Mouse (Mus musculus) kidney, adult 11 months (tissue): Measurements from ENCODE around the gene Dytn.
"Not testable (repeated sequence)": the region's sequence is repeated elsewhere in the genome, so short reads cannot be mapped to it uniquely, and the experiment has no call there.

Source experiments
- DNase-seq: peaks from one replicate; pipeline ENCODE4 v3.0.0; 2022

The Dytn gene

DNA sequence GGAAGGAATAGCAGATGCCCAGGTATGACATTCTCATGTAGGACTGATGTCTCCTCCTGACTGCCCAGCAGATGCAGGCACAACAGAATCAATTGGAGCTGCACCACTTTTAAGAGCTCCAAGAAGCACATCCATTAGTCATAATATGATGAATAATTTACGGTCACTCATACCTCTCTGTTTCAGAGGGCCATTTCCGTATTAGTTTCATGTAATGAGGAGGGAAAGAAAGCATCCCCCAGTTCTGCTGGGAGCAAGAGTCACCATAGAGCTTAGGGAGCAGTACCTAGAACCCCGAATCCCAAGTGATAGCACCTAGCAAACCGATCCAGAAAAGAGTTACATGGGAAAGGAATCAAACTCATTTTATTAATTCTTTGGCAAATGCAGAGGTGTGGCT is at the start of gene Dytn:
Gene Dytn, minus strand, starts transcription at position 101 of the 400 bp plus-strand sequence.
- no peak for DNase-seq

DNA sequence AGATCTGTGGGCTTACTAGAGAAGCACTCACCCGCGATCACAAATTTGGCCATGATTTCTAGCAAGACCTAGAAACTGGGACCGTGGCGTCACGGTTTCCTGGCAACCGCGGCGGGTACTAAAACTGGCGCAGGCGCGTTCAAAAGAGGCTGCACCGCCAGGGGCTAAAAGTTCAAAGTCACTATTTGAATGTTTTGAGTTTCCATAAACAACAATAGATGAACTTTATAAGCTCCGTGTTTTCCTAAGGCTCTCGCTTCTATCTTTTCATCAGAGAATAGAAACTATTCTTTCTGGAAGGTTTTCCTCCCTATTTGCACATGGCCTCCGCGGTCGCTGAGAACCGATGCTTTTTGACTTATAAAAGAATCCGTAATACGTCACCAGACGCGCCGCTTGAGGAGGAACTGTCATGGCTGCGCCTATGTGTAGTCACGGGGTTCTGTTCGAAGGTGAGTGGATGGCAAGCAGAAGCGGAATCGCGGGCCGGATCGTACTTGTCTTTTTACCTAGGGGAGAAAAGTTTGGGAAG is 43.6 kb upstream of the Dytn start, which contains the start of the genes Mdh1b and Fastkd2:
Gene Mdh1b, minus strand, starts transcription at position 79 of the 532 bp plus-strand sequence.
Gene Fastkd2, plus strand, starts transcription at position 375 of the 532 bp plus-strand sequence.
- DNase-seq: peak; percentile 89

DNA sequence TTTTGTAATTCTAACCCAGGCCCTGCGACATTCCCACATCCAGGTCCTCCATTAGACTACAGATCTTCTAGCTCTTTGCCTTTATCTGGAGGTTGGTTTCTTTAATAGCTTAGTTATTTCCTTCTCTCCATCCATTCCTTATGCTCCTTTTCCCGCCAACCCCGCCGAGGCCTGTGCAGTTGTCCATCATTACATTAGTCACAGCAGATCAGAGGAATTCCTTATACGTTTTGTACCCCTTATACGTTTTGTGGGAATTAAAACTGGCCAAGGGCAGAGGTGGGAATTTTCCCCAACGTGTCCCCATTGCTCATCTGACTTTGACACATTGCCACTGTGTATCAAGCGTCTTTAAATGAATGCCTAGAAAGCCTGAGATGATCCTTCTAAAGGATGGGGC is 43.1 kb upstream of the Dytn start:
- DNase-seq: no peak

DNA sequence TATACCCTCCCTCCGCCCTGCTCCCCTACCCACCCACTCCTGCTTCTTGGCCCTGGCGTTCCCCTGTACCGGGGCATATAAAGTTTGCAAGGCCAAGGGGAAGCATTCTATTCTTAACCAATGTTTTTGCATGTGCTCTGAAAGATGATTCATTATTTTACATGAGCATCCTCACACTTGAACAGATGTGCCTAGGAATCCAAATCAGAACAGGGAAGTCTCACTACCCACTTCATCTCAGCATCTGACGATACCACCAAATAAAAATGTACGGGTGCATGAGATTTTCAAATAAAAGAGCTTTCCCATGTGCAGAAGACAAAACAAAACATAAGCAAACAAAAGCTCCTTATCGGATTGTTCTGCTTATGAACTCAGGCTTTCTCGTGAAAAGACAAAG is 33.4 kb upstream of the Dytn start:
- no peak for DNase-seq

DNA sequence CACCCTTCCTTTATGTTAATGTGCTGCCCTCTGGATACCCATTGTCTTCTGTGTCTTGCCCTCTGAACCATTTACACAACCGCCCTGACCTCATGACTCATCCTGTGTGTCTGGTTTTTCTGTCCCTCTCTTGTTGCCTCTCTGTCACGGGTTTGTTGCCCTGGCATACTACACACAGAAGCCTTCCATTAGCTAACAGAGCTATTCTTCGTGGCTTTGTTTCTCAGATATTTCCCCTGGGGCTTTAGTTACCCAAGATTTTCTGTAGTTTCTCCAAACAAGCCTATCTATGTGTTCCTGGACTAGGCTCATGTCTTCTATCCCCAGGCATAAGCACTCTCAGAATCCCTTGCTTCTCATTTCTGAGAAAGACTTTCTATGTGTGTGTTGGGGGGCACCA is 22.1 kb upstream of the Dytn start:
- no peak for DNase-seq

DNA sequence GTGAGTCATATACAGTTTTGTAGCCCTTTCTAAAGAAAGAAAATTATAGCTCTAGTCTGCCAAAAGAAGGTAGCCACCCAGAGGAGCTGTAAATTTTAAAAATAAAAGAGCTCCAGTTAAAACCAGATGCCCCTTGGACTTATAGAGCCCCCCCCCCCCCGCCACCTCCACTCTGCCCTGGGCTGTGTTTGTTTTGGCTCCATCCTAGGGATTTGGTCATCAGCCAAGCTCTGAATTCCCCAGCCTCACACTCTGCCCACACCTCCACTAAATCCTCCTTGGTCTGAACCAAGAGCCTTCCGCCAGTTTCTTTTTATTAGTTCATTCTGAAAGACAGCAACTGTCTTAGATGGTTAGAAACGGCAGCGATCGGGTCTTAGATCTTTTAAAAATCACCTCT is 19.0 kb upstream of the Dytn start:
- DNase-seq: no peak

DNA sequence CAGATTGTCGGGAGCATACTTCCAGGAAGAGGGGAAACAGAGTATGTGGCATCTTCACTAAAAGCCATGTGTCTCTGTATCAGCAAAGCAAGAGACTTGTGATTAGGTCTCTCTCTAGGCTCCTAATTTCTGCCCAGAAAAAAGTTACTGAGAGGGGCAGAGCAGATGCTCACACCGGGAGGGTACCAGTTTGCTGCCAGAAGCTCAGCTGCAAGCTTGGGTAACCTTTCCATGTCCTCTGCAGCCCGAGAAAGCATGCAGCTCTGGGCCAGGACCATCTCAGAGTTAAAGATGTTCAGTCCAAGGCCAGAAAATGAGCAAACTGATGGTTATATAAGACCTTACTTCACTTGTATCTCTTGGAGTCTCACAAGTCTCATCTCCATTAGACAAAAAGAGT is 10.1 kb upstream of the Dytn start:
- no peak for DNase-seq

DNA sequence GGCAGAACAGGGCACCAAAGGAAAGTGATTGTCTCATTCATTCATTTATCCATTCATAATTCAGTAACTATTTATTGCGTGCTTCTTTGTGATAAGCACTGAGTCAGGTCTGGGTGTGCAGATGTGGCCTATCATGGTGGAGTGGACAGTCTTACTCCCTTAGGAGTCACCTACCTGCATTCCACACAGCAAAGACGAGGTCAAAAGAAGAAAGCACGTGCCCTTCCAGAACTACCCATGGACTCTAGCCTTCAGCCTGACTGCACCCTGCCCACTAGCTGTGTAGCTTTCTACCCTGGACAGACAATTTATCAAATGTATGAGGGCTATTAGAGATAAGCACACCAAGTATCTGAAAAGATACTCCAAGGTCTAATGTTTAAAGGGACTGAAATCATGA is 10.8 kb downstream of the Dytn start:
- DNase-seq: no peak

DNA sequence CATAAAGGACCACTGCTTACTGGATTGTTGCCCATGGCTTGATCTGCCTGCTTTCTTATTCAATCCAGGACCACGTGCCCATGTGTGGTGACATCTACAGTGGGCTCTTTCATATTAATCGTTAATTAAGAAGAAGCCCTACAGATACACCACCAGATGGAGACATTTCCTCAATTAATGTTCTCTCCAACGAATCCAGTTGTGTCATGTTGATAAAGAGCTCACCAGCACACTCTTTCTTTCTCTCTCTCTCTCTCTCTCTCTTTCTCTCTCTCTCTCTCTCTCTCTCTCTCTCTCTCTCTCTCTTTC is 17.9 kb downstream of the Dytn start:
- no peak for DNase-seq

DNA sequence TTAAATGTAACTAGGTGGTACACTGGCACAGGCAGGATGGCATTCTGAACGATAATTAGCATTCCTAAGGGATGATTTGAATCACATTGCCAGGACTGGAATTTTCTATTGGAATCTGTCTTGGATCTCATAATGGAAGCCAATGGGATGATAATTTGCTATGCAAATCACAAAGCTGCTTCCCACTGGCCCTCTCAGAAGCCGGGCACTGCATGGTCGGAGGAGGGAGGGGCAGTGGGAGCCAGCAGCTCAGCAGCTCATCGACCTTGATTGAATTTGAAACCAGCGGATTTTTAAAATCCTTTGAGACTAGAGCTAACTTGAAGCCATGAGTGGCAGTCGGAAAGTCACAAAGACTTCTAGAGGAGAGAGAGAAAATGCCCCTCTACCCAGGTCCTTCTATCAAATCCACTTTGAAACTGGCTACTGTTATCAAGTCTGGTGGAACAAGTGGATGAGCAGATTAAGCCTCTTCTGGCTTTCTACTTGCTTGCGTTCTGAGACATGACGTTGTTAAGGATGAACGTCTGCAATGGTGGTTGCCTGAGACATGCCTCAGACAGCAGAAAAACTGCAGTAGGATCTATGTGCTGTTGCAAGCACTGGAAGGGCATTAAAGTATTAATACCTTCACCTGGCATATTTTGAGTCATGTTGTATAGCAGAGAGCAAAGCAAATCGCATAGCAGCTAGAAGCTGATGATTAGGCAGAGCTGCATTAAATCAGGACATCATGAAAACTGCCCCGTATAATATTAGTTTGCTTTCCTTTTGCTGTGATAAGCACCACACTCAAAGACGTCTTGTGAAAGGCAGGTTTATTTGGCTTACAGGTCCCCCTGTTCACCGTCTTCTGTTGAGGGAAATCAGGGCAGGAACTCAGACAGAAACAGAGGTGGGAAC is 18.5 kb downstream of the Dytn start:
- no peak for DNase-seq

DNA sequence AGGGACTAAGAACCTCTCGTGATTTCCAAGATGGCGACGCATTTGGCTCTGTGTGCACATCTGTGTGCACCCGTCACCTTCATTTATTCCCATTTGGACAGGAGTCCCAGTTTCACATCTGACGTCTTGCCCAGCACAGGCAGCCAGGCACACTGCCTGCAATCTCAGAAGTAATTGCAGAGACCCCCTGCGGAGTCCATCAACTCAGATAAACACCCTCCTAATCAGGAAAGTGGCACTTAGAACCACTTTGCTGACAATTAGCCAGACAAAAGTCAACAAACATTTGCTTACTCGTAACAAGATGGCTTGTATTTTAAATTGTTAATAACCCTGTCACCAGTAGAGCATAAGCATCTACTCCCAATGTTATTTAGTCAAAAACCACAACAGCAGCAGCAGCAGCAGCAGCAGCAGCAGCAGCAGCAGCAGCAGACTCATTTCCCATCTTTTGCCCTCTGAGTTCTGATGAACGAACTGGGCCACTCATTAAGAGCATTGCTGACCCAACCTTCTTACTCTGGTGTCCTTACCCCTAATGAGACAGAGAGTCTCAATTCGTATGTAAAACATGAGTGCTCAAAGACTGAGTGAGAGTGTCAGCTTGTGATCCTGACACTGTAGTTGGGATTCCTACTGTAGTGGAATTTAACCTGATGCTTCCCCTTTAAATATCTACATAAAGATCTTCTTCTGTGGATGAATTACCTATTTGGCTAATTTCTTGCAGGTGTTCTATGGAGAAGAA is 19.4 kb downstream of the Dytn start:
- no peak for DNase-seq

DNA sequence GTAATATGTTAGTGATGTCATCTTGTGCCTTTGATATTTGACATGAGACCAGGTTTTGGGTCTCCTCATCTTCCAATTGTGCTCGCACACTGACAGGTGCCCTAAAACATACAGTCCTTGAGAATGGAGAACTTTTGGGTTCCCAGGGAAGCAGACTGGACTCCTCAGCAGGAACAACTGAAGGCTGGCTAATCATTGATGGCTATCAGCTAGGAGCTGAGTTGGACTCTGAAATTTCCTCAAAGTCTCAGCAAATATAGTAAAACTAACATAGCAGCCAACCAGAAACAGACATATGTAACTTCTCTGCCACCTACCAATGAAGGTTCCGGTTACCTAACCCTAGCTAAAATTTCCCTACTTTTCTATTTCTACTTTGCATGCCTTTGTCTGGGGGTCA is 20.6 kb downstream of the Dytn start:
- DNase-seq: no peak

DNA sequence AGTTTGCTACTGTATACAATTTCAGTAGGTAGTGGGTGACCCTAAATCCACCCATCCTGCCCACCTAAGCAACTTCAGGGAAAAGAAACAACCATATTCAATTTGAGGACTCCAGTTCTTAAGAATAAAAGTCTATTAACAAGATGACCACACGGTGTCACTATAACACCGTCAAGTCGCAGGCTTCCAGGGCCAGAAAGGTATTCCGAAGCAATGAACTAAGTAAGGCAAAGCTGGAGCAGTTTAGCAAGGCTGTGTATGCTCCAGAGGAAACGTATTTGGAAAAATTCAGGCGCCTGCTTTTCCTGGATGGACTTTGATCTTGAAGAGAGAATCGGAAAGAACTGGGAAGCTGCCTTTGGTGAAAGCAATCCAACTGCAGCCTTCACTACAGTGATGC is 27.1 kb downstream of the Dytn start:
- no peak for DNase-seq

DNA sequence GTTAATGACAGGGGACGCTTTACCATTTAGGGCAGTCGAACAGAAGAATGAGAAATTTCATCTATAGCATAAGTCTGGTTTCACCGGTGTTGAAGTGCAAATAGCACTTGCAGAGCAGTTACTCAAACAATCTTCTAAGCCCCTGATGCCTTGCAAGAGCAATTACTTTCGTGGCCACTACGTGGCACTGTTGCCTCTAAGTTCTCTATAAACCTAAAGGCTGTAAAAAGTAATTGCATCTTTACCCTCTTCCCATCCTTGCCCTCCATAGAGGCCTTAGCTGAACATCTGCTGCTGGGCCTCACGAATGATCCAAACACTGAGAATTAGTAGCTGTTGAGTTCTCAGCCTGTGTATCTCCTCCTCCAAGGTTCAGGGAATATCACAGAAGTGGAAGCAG is 28.7 kb downstream of the Dytn start:
- peak; percentile 11 for DNase-seq

DNA sequence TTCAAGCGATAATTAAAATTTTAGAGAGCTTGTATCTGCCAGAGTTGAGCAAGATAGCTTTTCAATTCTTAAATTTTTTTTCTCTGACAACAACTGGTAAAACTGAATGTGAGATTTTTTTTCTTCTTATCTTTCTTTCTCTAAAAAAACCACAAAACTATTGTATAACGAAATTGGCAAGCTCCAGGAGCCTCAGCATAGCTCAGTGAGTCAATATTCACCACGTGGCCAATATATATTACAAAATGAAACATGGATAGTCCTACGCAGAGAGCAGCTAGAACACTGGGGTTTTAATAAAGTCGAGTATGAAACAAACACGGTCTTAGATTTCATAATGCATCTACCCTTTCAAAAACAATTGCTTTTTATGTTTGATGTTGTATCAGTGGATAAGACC is 46.8 kb downstream of the Dytn start:
- no peak for DNase-seq

DNA sequence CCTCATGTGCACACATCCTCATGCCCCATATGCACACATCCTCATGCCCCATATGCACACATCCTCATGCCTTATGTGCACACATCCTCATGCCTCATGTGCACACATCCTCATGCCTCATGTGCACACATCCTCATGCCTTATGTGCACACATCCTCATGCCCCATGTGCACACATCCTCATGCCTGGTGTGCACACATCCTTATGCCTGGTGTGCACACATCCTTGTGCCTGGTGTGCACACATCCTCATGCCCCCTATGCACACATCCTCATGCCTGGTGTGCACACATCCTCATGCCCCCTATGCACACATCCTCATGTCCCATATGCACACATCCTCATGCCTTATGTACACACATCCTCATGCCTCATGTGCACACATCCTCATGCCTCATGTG is 56.3 kb downstream of the Dytn start:
- DNase-seq: not testable (repeated sequence)

DNA sequence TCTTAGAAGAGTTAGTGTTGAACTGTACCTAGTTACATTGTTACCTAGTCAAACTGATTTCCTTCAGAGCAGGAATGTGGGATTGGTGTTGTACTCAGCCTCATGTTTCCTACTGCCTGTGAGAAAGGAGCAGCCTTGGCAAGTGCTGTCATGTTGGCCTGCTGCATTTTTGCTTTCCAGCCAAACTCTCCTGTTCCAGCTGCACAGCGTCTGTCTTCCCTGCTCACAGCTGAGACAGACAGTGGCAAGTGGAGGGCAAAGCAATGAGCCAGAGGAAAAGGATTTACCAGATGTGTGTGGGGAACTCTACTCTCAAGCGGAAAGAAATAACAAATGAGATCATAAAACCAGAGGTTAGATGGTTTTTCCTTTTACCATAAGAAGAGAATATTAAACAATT is 58.5 kb downstream of the Dytn start:
- no peak for DNase-seq

DNA sequence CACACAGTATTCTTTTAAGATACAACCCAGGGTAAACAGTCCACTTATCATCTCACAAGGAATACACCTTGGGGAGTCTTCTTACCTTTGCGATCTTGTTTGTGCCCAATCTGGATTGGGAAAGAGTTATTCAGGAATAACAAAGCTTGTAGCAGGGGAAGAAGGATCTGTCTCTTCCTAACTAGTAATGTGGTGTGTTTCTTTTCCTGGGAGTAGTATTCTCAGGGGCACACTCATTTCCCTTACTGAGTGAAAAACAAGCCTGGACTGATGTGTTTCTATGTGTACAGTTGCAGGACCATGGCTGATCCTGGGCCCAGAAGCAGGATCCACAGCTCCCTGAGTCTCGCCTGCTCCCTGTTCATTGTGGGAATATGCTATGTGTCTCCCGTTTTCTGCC is 71.1 kb downstream of the Dytn start, which contains the start of gene Gm39653:
Gene Gm39653, plus strand, starts transcription at position 301 of the 400 bp plus-strand sequence.
- no peak for DNase-seq

DNA sequence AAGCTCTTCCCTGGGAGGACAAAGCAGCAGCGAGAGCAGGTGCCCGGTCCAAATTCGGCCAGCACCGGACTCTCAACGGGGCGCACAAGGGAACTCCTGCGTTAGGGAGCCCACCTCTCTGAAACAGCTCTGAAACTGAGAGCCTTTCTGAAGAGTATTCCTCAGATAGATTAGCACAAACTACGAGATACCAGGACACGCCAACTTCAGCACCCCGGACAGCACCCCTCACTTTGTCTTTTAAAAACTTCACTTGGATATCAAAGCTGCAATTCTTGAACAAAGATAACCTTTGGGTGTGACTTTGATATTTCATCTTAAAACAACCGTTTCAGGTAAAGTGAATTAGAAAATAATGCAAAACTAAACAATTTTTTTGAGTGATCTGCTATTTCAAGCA is 72.1 kb downstream of the Dytn start:
- DNase-seq: no peak

DNA sequence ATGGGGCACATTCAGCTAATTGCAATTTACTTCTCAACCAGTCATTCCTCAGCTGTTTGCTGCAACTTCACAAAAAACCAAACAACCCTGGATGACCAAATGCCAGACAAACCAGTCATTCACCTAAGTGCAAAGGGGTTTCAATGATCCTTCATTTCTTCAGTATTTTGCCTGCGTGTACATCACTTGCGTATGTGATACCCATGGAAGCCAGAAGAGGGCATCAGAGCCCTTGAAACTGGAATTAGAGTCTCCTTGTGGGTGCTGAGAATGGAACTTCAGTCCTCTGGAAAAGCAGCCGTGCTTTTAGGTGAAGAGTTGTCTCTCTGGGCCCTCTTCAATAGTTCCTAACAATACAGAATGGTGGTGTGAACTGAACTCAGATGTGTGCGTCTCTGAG is 77.1 kb downstream of the Dytn start:
- no peak for DNase-seq

DNA sequence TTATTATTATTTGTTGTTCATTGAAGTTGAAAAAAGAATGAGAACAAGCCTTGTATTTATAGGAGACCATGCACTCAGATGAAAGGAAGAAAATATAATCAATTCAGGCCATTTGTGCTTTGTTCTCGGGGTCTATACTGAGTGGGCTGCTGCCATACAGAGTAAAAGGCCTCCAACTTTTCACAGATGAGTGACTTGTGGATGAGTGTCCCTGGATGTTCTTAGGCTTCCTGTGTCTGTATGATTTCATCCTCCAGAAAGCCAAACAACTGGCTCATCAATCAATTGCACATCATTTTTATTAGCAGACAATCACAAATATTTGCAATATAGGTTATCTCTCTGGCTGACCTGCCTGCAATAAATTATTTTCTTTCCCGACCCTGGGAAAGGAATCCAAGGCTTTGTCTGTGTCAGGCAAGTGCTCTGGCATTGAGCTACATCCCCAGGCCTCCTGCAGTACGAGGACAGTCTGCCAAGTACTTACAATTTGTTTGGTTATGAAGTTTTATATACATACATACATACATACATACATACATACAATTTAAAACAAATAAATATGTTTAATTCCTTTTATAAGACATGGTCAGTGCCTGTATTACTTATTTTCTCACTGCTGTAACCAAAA is 82.7 kb downstream of the Dytn start:
- no peak for DNase-seq

DNA sequence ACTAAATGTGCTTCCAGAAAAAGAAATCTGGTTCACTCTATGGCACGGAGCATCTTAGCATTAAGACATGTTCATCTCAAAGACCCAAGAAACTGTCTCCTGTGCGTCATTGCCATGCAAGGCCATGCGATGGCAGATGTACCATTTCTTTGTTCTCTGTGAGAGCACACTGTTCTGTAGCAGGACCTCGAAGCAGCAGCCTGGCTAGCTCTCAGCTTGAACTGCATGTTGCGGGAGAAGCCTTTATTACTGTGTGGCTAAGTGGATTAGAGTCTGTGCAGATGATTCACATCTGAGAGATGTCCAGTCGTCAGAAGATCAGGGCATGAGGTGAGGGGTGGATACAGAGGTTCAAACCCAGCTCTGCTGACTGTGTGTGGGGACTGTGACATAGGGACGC is 99.9 kb downstream of the Dytn start:
- no peak for DNase-seq

DNA sequence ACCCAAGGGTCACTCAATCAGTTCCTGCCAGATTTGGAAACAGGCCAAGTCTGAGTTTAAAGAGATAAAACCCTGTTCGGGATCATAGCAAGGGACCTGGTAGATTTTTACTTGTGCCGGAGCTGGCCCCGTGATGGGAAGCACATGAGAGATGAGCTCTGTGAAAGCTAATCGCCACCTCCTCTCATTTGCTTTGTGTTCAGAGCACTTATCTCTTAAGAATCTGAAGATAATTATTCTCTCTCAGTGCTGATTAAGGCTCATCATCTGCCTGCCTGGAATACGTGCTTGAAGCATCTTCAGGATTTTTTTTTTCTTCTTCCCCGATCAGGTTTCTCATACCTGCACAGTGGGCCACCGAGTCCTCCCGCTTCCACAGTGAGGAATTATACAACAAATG is 107.6 kb downstream of the Dytn start:
- no peak for DNase-seq

DNA sequence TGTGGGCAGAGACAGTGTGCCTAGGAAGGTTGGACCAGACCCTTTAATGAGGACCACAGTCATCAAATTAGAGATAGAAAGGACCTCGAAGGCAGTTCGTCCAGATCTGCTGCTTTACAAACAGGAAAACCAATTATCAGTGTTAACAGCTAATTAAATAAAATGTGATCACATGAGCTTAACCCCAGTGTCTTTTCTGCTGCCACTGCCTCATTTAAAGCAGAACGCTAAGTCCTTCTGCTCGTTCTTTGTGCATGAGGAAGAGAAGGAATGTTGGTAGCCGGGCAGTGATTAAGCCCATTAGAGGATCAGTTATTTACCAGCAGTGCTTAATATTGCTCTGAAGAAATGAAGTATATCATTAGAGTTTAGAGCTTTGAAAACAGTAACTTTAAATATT is 109.9 kb downstream of the Dytn start:
- DNase-seq: no peak
